Mouse (Mus musculus) left cerebral cortex, postnatal 36 days (tissue): ENCODE measurements around the gene Pitpnm1. TPM values are rescaled to one million over a fixed set of nuclear protein-coding genes. Genes with fewer than 3 reads are reported as not detected.

Source experiments
- DNase-seq, 2 experiments: peaks; one replicate each; pipeline ENCODE4 v3.0.0; 2021 to 2022; ENCODE audit warnings: low spot score in 2 of 2, mixed read lengths in 1 of 2
- intact Hi-C: fragments of 180-260 bp; cut with DNase I; formaldehyde crosslinking; loops from one replicate; pipeline ENCODE4 v1.15.1; 2025
- total RNA-seq, 2 experiments: library from RNA; stranded (reverse); gene quantifications; 2 replicates each; pipeline ENCODE4 v1.2.3; 2021

Gene Pitpnm1
- total RNA-seq, 2 experiments from 2014 or later, result 202 to 203 TPM

DNA sequence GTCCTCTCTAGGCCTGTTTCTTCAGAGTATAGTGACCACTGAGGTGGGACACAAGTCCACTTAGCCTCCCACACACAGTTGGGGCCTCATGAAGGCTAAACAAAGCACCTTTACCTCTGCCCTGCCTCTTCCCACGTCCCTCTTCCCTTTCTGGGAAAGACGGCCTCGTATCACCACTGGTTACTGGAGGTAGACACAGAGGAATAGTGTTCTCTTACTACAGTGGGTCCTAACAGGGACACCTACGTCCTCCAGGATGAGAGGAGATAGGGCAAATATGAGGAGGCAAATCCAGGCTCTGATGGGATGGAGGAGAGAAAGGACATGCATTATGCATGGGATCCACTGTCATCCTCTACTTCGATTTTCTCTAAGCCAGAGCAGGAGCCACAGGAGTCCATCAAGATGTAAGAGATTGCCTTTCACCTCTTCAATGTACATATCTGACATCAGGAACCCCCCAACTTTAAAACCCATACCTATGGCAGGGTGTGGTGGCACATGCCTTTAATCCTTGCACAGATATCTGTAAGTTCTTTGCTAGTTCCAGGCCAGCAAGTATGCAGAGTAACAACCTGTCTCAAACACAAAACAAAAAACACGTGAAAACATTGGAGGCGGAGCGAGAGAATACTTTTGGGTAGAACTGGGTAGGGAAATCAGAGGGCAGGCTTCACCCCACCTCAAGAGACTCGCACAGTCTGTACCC lies 48.1 kb downstream of the Pitpnm1 start:
- no peak for DNase-seq
- intact Hi-C loops, result loop anchor here (2.0 kb wide), 1 partner anchor 15 kb away; the partner anchor contains the start of gene Rps6kb2

DNA sequence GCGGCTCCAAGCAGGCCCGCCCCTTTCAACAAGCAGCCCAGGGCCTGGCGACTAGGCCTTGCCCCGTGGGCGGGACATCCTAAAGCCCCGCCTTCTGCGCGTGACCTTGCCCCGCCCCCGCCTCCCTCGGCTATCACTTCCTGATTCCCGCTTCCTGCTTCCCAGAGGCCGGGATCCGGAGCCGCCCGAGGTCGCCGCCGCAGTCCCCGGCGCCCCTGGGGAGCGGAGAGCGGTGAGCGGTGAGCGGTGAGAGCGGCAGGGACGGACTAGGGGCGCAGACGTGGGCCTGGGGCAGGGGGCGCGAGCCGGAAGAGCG lies 48.7 kb downstream of the Pitpnm1 start, which contains the start of gene Coro1b:
Gene Coro1b (plus strand): TSS at position 129 of the 316 bp plus-strand sequence.
- peak; percentile 91 to 93 for DNase-seq
- intact Hi-C loops, result loop anchor here (2.0 kb wide), 1 partner anchor 14 kb away; the partner anchor contains the start of gene Rps6kb2

- intact Hi-C loops, result loop anchor here (2.0 kb wide), 1 partner anchor 14 kb away; the partner anchor contains the start of gene Rps6kb2
- no peak for DNase-seq
These were observed 49.0 kb downstream of the Pitpnm1 start for GRCm38 (mm10) chr19:4148819-4149218.

DNA sequence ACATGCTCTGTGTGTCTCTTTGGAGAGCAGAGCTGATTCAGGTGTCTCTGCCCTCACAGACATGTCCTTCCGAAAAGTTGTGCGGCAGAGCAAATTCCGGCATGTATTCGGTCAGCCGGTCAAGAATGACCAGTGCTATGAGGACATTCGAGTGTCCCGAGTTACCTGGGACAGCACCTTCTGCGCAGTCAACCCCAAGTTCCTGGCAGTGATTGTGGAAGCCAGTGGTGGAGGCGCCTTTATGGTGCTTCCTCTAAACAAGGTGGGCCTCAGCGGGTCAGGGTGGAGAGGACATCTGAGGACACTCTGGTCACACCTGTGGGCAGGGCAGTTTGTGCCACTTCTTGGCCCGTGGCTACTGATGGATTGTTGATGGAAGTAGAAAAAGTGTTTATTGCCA lies 49.5 kb downstream of the Pitpnm1 start:
- intact Hi-C loops, result loop anchor here (2.0 kb wide), 1 partner anchor 14 kb away; the partner anchor contains the start of gene Rps6kb2
- DNase-seq, result no peak

DNA sequence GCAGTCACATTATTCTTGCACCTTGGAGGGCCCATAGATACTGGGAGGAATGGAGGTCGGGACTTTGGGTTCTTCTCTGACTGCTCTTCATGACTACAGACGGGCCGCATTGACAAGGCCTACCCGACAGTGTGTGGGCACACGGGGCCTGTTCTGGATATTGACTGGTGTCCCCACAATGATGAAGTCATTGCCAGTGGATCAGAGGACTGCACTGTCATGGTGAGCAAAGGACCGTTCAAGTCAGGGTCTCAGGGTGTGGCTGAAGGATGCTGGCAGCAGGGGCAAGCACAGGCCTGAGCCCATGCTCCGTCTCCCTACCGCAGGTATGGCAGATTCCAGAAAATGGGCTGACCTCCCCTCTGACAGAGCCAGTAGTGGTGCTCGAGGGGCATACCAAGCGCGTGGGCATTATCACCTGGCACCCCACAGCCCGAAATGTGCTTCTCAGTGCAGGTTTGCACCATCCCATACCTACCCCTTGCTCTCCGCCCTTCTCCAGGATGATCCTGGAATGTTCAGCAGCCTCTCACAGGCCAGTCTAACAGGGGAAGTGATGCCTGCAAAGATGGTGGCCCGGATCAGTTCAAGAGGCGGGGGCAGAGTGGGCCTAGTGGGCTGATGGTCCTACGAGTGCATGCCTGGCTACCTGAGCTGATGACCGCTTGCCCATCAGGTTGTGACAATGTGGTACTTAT lies 50.1 kb downstream of the Pitpnm1 start:
- no peak for DNase-seq
- intact Hi-C loops, result loop anchor here (2.0 kb wide), 1 partner anchor 13 kb away; the partner anchor contains the start of gene Rps6kb2

GRCm38 (mm10) chr19:4150567-4151487 lies 51.0 kb downstream of the Pitpnm1 start:
- no peak for DNase-seq
- intact Hi-C loops, result no loop called here

DNA sequence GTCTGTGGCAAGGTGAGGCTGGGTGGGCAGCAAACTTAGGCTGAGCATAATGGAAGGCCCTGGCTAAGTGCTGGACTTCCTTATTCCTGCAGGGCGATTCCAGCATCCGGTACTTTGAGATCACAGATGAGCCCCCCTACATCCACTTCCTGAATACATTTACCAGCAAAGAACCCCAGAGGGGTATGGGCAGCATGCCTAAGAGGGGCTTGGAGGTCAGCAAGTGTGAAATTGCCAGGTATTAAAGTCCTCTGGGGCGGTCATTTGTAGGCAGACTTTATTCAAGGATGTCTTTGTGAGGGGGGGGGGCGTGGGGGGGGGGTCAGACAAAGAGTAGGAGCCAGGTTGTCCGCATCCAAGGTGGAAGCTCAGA lies 51.7 kb downstream of the Pitpnm1 start:
- no peak for DNase-seq
- intact Hi-C loops, result no loop called here

DNA sequence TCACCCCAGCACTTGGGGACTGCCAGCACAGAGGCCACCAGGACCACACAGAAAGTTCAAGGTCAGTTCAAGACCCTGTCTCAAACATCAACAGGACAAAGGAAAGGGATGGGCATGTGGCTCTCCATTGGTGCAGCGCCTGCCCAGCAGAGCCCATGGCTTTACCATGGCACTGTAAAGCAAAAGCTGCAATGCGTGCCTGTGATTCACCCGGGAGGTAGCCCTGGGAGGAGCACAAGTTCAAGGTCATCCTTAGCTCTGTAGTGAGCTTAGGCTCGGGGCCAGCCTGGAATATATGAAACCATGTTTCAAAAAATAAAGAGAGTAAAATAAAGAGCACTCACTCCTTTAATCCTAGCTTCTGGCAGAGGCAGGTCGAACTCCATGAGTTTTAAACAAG lies 52.1 kb downstream of the Pitpnm1 start:
- no peak for DNase-seq
- intact Hi-C loops, result no loop called here

- no peak for DNase-seq
- intact Hi-C loops, result no loop called here
These were observed 52.8 kb downstream of the Pitpnm1 start for GRCm38 (mm10) chr19:4152445-4153231.

DNA sequence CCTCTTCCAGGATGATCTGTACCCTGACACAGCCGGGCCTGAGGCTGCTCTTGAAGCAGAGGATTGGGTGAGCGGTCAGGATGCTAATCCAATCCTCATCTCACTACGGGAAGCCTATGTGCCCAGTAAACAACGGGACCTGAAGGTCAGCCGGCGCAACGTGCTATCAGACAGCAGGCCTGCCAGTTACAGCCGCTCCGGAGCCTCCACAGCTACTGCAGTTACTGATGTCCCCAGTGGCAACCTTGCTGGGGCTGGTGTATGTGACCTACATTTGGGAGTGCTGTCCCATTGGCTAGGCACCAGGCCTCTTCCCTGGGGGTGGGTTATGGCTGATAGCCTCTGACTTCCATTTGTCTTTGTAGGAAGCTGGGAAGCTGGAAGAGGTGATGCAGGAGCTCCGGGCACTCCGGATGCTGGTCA lies 53.4 kb downstream of the Pitpnm1 start, which contains the start of gene Ptprcap:
Gene Ptprcap (plus strand): TSS at position 373 of the 423 bp plus-strand sequence.
- no peak for DNase-seq
- intact Hi-C loops, result no loop called here

DNA sequence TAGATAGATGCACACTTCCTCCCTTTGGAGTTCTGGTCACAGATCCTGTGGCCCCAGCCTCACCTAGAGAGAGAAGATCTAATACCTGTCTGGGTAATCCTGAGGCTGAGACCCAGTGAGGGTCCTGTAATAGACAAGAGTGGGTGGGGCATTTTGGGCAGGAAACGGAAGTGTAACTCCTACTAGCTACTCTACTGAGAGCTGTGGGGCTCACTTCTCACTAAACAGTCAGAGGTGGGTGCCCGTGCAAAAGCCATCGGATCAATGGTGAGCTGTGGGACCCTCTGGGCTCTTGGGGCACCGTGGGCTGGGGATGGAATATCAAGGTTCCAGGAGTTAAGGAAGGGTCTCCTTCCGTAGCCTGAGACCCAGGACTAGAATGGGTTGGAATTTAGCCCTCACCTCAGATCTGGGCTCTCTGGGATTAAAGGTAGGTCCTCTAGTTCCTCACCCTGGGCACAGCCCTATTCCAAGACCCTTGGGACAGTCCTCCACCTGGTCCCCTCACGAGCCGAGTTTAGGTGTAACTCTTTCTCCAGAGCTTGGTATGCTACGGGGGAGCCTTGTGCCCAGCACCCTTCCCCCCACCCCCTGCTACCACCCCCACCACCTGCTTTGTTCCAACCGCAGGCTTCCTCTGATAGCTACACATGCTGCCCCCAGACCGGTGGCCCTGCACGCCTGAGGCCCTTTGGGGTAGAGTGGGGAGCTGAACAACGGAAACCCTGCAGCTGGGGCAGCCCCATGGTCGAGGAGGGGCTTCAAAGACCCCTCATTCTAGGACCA lies 54.8 kb downstream of the Pitpnm1 start:
- no peak for DNase-seq
- intact Hi-C loops, result no loop called here

DNA sequence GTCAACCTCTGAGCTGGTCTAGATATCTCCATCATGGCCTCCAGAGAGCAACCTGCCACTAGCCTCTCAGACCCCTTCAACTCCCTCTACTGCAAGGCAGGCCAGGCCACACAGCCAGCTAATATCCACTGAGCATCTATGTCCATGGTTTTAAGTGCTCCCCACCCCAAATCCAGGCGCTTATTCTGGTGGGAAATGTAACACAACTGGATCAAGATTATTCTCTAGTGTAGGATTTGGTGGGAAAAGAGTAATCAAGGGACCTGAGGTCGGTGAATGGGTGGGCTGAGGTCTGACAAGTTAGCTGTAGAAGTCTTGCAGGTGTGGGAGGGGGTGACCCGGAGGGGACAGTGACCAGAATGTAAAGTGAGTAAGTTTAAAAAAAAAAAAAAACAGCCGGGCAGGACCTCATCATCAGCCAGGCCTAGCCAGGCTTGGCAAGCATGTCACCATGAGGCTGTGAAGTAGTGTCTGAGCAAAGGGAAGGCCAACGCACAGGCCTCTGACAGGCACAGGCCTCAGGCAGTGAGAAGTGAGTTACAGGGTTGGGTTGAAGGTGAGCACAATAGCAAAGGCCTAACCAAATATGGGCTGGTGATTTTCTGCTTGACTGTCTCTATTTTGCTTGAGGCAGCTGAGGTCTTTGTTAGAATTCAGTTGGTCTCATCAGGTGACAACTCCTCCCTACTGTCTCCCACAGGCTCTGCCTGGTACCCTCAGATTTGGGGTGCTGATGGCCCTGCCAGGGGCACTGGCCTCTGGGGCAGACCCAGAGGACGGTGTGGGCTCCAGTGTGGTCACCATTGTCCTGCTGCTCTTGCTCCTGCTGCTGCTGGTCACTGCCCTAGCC lies 55.6 kb downstream of the Pitpnm1 start:
- intact Hi-C loops, result no loop called here
- no peak for DNase-seq

DNA sequence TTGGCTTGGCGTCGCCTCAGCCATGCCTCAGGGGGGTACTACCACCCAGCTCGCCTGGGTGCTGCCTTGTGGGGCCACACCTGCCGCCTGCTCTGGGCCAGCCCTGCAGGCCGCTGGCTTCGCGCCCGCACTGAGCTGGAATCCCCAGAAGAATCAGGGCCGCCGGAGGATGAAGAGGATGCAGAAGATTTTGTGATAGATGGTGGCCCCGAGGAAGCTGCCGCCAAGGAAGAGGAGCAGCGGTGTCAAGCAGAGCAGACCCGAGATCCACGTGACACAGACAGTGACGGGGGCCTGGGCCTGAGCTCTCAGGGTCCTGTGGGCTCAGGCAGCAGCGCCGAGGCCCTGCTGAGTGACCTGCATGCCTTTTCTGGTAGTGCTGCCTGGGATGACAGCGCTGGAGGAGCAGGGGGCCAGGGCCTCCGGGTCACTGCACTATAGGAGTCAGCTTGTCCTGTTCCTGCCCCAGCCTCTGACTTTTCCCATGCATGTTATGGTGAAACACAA lies 56.3 kb downstream of the Pitpnm1 start:
- DNase-seq, result no peak

DNA sequence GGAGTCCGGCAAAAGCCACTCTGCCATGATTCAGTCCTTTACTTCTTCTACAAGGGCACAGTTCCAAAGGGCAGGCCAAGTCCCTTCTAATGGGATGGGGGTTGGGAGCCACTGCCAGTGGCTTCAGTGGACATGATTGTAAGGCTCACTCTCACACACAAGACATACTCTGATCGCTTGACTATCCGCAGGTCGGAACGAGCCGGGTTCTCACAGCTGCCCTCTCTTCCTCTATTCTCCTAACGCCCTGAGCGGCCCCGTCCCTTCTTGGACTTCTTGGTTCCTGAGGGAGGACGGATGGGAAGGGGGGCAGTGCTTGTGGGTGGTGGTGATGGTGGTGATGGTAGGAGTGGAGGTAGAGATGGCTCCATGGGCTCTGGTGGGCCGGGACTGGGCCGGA lies 57.0 kb downstream of the Pitpnm1 start:
- intact Hi-C loops, result no loop called here
- DNase-seq, result no peak

More for the DNA sequence above, 56.3 kb downstream of the Pitpnm1 start:
- intact Hi-C loops, result no loop called here

- intact Hi-C loops, result no loop called here
- DNase-seq, result no peak
These were observed 59.3 kb downstream of the Pitpnm1 start for GRCm38 (mm10) chr19:4159049-4159448.

GRCm38 (mm10) chr19:4162646-4163542 lies 63.1 kb downstream of the Pitpnm1 start, which contains the start of gene Rps6kb2:
Gene Rps6kb2, minus strand, starts transcription at chr19:4163354.
- peak; percentile 96 to 98 for DNase-seq

More at GRCm38 (mm10) chr19:4162646-4163542, 63.1 kb downstream of the Pitpnm1 start, which contains the start of gene Rps6kb2:
- intact Hi-C loops, result loop anchor here (2.0 kb wide), 2 partner anchors 14 to 38 kb away; partner anchors contain the start of genes Aip and Coro1b
